Mouse (Mus musculus): ENCODE results near the gene Krtap5-1.
"Not testable (repeated sequence)": the region's sequence is repeated elsewhere in the genome, so short reads cannot be mapped to it uniquely, and the experiment has no call there.

The Krtap5-1 gene

GRCm38 (mm10) chr7:142297018-142297417 lies at the start of gene Krtap5-1:
TSS of gene Krtap5-1 (minus strand) at chr7:142297118.
- DNase-seq (ENCODE audit: low read depth, low spot score) = not testable (repeated sequence)

GRCm38 (mm10) chr7:142342247-142342640 lies 45.3 kb upstream of the Krtap5-1 start:
- DNase-seq (ENCODE audit: low read depth, low spot score) = no peak

GRCm38 (mm10) chr7:142341564-142342246 lies 44.8 kb upstream of the Krtap5-1 start:
- DNase-seq (ENCODE audit: low read depth, low spot score) = no peak

- no peak for DNase-seq (ENCODE audit: low read depth, low spot score)
These were observed 43.5 kb upstream of the Krtap5-1 start for GRCm38 (mm10) chr7:142340269-142340970.

- no peak for DNase-seq (ENCODE audit: low read depth, low spot score)
These were observed 38.2 kb upstream of the Krtap5-1 start for GRCm38 (mm10) chr7:142335151-142335550.

- peak; percentile 90 for DNase-seq (ENCODE audit: low read depth, low spot score)
These were observed 37.3 kb upstream of the Krtap5-1 start for GRCm38 (mm10) chr7:142334246-142334645.

- not testable (repeated sequence) for DNase-seq (ENCODE audit: low read depth, low spot score)
These were observed 35.8 kb upstream of the Krtap5-1 start for GRCm38 (mm10) chr7:142332741-142333140.

- DNase-seq (ENCODE audit: low read depth, low spot score) = no peak
These were observed 34.4 kb upstream of the Krtap5-1 start for GRCm38 (mm10) chr7:142331281-142331680.

GRCm38 (mm10) chr7:142330271-142330724 lies 33.4 kb upstream of the Krtap5-1 start:
- DNase-seq (ENCODE audit: low read depth, low spot score) = no peak

- DNase-seq (ENCODE audit: low read depth, low spot score) = no peak
These were observed 31.6 kb upstream of the Krtap5-1 start for GRCm38 (mm10) chr7:142328507-142328906.

- no peak for DNase-seq (ENCODE audit: low read depth, low spot score)
These were observed 30.0 kb upstream of the Krtap5-1 start for GRCm38 (mm10) chr7:142326714-142327445.

- no peak for DNase-seq (ENCODE audit: low read depth, low spot score)
These were observed 26.6 kb upstream of the Krtap5-1 start for GRCm38 (mm10) chr7:142323396-142324117.

GRCm38 (mm10) chr7:142322641-142323040 lies 25.7 kb upstream of the Krtap5-1 start:
- no peak for DNase-seq (ENCODE audit: low read depth, low spot score)

GRCm38 (mm10) chr7:142321637-142322306 lies 24.9 kb upstream of the Krtap5-1 start:
- not testable (repeated sequence) for DNase-seq (ENCODE audit: low read depth, low spot score)

- no peak for DNase-seq (ENCODE audit: low read depth, low spot score)
These were observed 24.0 kb upstream of the Krtap5-1 start for GRCm38 (mm10) chr7:142320906-142321305.

GRCm38 (mm10) chr7:142319124-142319523 lies 22.2 kb upstream of the Krtap5-1 start:
- no peak for DNase-seq (ENCODE audit: low read depth, low spot score)

- no peak for DNase-seq (ENCODE audit: low read depth, low spot score)
These were observed 20.3 kb upstream of the Krtap5-1 start for GRCm38 (mm10) chr7:142317216-142317615.

GRCm38 (mm10) chr7:142316558-142316957 lies 19.6 kb upstream of the Krtap5-1 start:
- DNase-seq (ENCODE audit: low read depth, low spot score) = peak; percentile 72

- no peak for DNase-seq (ENCODE audit: low read depth, low spot score)
These were observed 17.8 kb upstream of the Krtap5-1 start for GRCm38 (mm10) chr7:142314600-142315285.

- DNase-seq (ENCODE audit: low read depth, low spot score) = not testable (repeated sequence)
These were observed 7.0 kb upstream of the Krtap5-1 start for GRCm38 (mm10) chr7:142303929-142304328.

Data from forelimb bud, embryonic 11.5 days (tissue).